Comparison of ENCODE assay signal across 8 mouse cellular contexts in the genomic region with DNA sequence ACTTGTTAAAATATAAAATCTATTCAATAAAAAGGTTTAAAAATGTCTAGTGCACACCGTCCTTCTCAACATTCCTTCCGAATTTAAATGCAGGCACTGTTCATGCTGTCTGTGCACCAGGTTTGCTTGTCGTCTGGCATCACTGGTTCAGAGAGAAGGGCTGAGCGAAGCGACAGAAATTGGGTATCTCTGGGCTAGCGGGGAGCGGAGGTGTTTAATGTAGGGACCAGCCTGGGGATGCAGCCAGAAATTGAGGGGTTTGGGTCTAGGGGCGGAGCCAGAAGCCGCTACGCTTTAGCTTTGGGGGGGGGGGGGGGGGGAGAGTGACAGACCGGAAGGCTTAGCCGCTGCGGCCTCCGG. TPM values are rescaled to one million over a fixed set of nuclear protein-coding genes. Genes with fewer than 3 reads are reported as not detected.
DNase-seq lines count a peak whose midpoint lies in the region; ATAC-seq and TF ChIP-seq lines count a peak whose summit lies in the region.

No protein-coding gene starts in this region.

- peak overlapping the region; percentile 95 for H3K4me3 ChIP-seq in heart, embryonic 10.5 days
- H3K4me3 ChIP-seq in C2C12 (ENCODE audit: insufficient read depth, poor library complexity, severe bottlenecking), result peak overlapping the region; percentile 65
- peak overlapping the region; percentile 82 for H3K4me3 ChIP-seq in forebrain, embryonic 13.5 days
- H3K4me3 ChIP-seq in liver, embryonic 14.5 days (ENCODE audit: insufficient read depth in 1 of 2, low read depth in 2 of 2, low read length in 2 of 2), result peak overlapping the region; percentile 91 to 94

- H3K79me3 ChIP-seq in C2C12 (ENCODE audit: low read depth), result peaks cover 12% of the 10 kb centered on the region

- no peak for TF ChIP-seq EP300 in liver, embryonic 14.5 days (IDR thresholded peaks at IDR 0.05; ENCODE audit: low read depth)

- no peak for ATAC-seq in forebrain, embryonic 13.5 days
- ATAC-seq in liver, embryonic 14.5 days (ENCODE audit: insufficient read depth), result no peak; the same call in 1 of the 2 replicates
- no peak for ATAC-seq in frontal cortex, adult (ENCODE audit: low TSS enrichment)

- H3K36me3 ChIP-seq in heart, embryonic 10.5 days, result no peaks in the 10 kb centered on the region
- H3K36me3 ChIP-seq in C2C12 (ENCODE audit: control insufficient read depth, insufficient read depth), result no peaks in the 10 kb centered on the region
- no peaks in the 10 kb centered on the region for H3K36me3 ChIP-seq in forebrain, embryonic 13.5 days (ENCODE audit: poor library complexity, severe bottlenecking)
- no peaks in the 10 kb centered on the region for H3K36me3 ChIP-seq in liver, embryonic 14.5 days (replicated peaks; ENCODE audit: control insufficient read depth, insufficient read depth, low read depth)

- no peak for TF ChIP-seq CTCF in C2C12 (IDR thresholded peaks at IDR 0.05; ENCODE audit: control insufficient read depth, insufficient read depth, insufficient read length)
- no peak for TF ChIP-seq CTCF in liver, embryonic 14.5 days (IDR thresholded peaks at IDR 0.05; ENCODE audit: low read depth)

- no peaks in the 10 kb centered on the region for H3K9me3 ChIP-seq in heart, embryonic 10.5 days
- H3K9me3 ChIP-seq in forebrain, embryonic 13.5 days (replicated peaks), result no peaks in the 10 kb centered on the region
- no peaks in the 10 kb centered on the region for H3K9me3 ChIP-seq in liver, embryonic 14.5 days (ENCODE audit: control insufficient read depth, low read length)

- H3K27me3 ChIP-seq in heart, embryonic 10.5 days (ENCODE audit: insufficient read depth, poor library complexity, severe bottlenecking), result no peaks in the 10 kb centered on the region
- no peaks in the 10 kb centered on the region for H3K27me3 ChIP-seq in C2C12 (ENCODE audit: control insufficient read depth, insufficient read depth, insufficient read length)
- no peaks in the 10 kb centered on the region for H3K27me3 ChIP-seq in forebrain, embryonic 13.5 days
- H3K27me3 ChIP-seq in liver, embryonic 14.5 days (ENCODE audit: control insufficient read depth, insufficient read depth, low read length), result no peaks in the 10 kb centered on the region

- peak overlapping the region; percentile 70 for H3K9ac ChIP-seq in forebrain, embryonic 13.5 days
- H3K9ac ChIP-seq in liver, embryonic 14.5 days (replicated peaks), result peak overlapping the region; percentile 54

- H3K27ac ChIP-seq in heart, embryonic 10.5 days, result peak overlapping the region; percentile 89
- peak overlapping the region; percentile 86 for H3K27ac ChIP-seq in forebrain, embryonic 13.5 days
- H3K27ac ChIP-seq in liver, embryonic 14.5 days, result no peak overlapping the region

- peaks cover 8% of the 10 kb centered on the region for H3K4me1 ChIP-seq in heart, embryonic 10.5 days
- peaks cover 22% of the 10 kb centered on the region for H3K4me1 ChIP-seq in forebrain, embryonic 13.5 days
- peaks cover 6 to 12% of the 10 kb centered on the region in 2 experiments for H3K4me1 ChIP-seq in liver, embryonic 14.5 days (replicated peaks; ENCODE audit: control insufficient read depth in 2 of 2, insufficient read depth in 2 of 2, low read length in 1 of 2)

- H3ac ChIP-seq in C2C12 (ENCODE audit: control insufficient read depth, insufficient read length, low read depth), result peak overlapping the region; percentile 61

- DNase-seq in heart, embryonic 10.5 days (ENCODE audit: low spot score), result no peak
- no peak for DNase-seq in heart, adult 11 months
- no peak for DNase-seq in liver, embryonic 14.5 days (ENCODE audit: low read depth in 3 of 3, low spot score in 3 of 3)
- no peak for DNase-seq in thymus, postnatal 4 days
- no peak for DNase-seq in thymus, postnatal 36 days

- H3K79me2 ChIP-seq in C2C12 (ENCODE audit: control insufficient read depth, insufficient read depth), result peaks cover 40% of the 10 kb centered on the region

- peak overlapping the region; percentile 85 for H3K4me2 ChIP-seq in forebrain, embryonic 13.5 days
- H3K4me2 ChIP-seq in liver, embryonic 14.5 days (ENCODE audit: low read depth), result peak overlapping the region; percentile 94

- 3% methylated on average over 14 of the region's 14 CpGs for WGBS in heart, embryonic 10.5 days
- under 1% methylated on average over 14 of the region's 14 CpGs for WGBS in forebrain, embryonic 13.5 days
- under 1% methylated on average over 11 of the region's 14 CpGs for WGBS in liver, embryonic 14.5 days (ENCODE audit: insufficient replicate concordance)

TF ChIP-seq in C2C12, 6 proteins besides CTCF, POLR2A, EP300 and RAD21:
- TF ChIP-seq USF1 (IDR thresholded peaks at IDR 0.05; ENCODE audit: low read depth) (no peak), CEBPB (IDR thresholded peaks at IDR 0.05; ENCODE audit: low read depth) (no peak), MYOG (IDR thresholded peaks at IDR 0.05; ENCODE audit: control insufficient read depth, extremely low read depth, insufficient read length) (no peak)

RNA-seq across cellular contexts. Expression of a gene that starts 0.3 kb away (rescaled TPM):
- polyA plus RNA-seq in heart, embryonic 10.5 days (2016; fragmentation: Nextera tagmentation; extraction: Ambion mirVana), result 58.1 and 66.4 TPM in 2 replicates
- 14.4 TPM for polyA plus RNA-seq in C2C12 (2012; fragmentation: generic; extraction: Trizol)
- 73.4 and 74.2 TPM in 2 replicates for polyA plus RNA-seq in forebrain, embryonic 13.5 days (2015; fragmentation: Nextera tagmentation; extraction: Ambion mirVana)
- polyA plus RNA-seq in liver, embryonic 14.5 days (2012; rRNA removed), result 15.3 and 16.6 TPM in 2 replicates
- 34.2 and 36.3 TPM in 2 replicates for polyA plus RNA-seq in liver, embryonic 14.5 days (2014; fragmentation: Nextera tagmentation; extraction: Ambion mirVana)

RNA-seq across cellular contexts. Expression of a gene that starts 43.0 kb away (rescaled TPM):
- polyA plus RNA-seq in heart, embryonic 10.5 days (2016; fragmentation: Nextera tagmentation; extraction: Ambion mirVana), result not detected in 2 replicates
- not detected for polyA plus RNA-seq in C2C12 (2012; fragmentation: generic; extraction: Trizol)
- 0.15 and 0.24 TPM in 2 replicates for polyA plus RNA-seq in forebrain, embryonic 13.5 days (2015; fragmentation: Nextera tagmentation; extraction: Ambion mirVana)
- 0.02 TPM in 1 of 2 replicates, not detected in the other for polyA plus RNA-seq in liver, embryonic 14.5 days (2012; rRNA removed)
- polyA plus RNA-seq in liver, embryonic 14.5 days (2014; fragmentation: Nextera tagmentation; extraction: Ambion mirVana), result not detected in 2 replicates
